Comparison of ENCODE assay signal across 7 mouse cellular contexts in genomic region chr7:27474490-27474954, GRCm38 (mm10). TPM values are rescaled to one million over a fixed set of nuclear protein-coding genes. Genes with fewer than 3 reads are reported as not detected.
DNase-seq lines count a peak whose midpoint lies in the region; ATAC-seq lines count a peak whose summit lies in the region.

No protein-coding gene starts in this region.

- intact Hi-C loops in left cerebral cortex, postnatal 25 days (cut with DNase I), result no loop called here

- peak overlapping the region; percentile 92 for H3K27ac ChIP-seq in intestine, embryonic 15.5 days
- H3K27ac ChIP-seq in midbrain, embryonic 10.5 days (replicated peaks), result peak overlapping the region; percentile 92

- DNase-seq in adrenal gland, adult 18-20 months (ENCODE audit: low spot score in 2 of 2), result peak; percentile 95 to 96
- DNase-seq in embryo, embryonic 11 days, result peak; percentile 99
- peak; percentile 98 for DNase-seq in gastrocnemius, postnatal 25 days
- DNase-seq in left cerebral cortex, postnatal 25 days (ENCODE audit: low spot score in 2 of 2), result peak; percentile 96 to 99
- peak; percentile 97 for DNase-seq in midbrain, embryonic 10.5 days (ENCODE audit: low spot score)
- peak; percentile 90 for DNase-seq in right cerebral cortex, postnatal 4 days

- H3K4me2 ChIP-seq in intestine, embryonic 15.5 days (replicated peaks), result peak overlapping the region; percentile 58

- peak; percentile 92 for ATAC-seq in intestine, embryonic 15.5 days

- H3K4me3 ChIP-seq in intestine, embryonic 15.5 days (replicated peaks), result peak overlapping the region; percentile 77
- peak overlapping the region; percentile 81 for H3K4me3 ChIP-seq in midbrain, embryonic 10.5 days

- peak overlapping the region; percentile 74 for H3K9ac ChIP-seq in intestine, embryonic 15.5 days

- H3K27me3 ChIP-seq in intestine, embryonic 15.5 days (replicated peaks), result no peaks in the 10 kb centered on the region
- no peaks in the 10 kb centered on the region for H3K27me3 ChIP-seq in midbrain, embryonic 10.5 days (ENCODE audit: low read depth, poor library complexity, severe bottlenecking)

- peaks cover 7% of the 10 kb centered on the region for H3K36me3 ChIP-seq in intestine, embryonic 15.5 days
- H3K36me3 ChIP-seq in midbrain, embryonic 10.5 days, result peaks cover 24% of the 10 kb centered on the region

- 1% methylated on average over 23 of the region's 23 CpGs for WGBS in intestine, embryonic 15.5 days
- WGBS in midbrain, embryonic 10.5 days, result under 1% methylated on average over 23 of the region's 23 CpGs

- no peaks in the 10 kb centered on the region for H3K9me3 ChIP-seq in intestine, embryonic 15.5 days
- H3K9me3 ChIP-seq in midbrain, embryonic 10.5 days (replicated peaks), result no peaks in the 10 kb centered on the region

- peaks cover 25% of the 10 kb centered on the region for H3K4me1 ChIP-seq in intestine, embryonic 15.5 days (replicated peaks)
- H3K4me1 ChIP-seq in midbrain, embryonic 10.5 days, result peaks cover 19% of the 10 kb centered on the region

RNA-seq across cellular contexts. Expression of gene Sertad3, which starts 1.0 kb away (rescaled TPM):
- total RNA-seq in adrenal gland, adult 18-20 months (2021), result 10 to 100 TPM; 10.6 to 11.5 TPM
- 1 to 10 TPM; 3.8 to 7.3 TPM for total RNA-seq in gastrocnemius, postnatal 25 days (2021)
- 25.7 and 27.0 TPM in 2 replicates for polyA plus RNA-seq in intestine, embryonic 15.5 days (2015; fragmentation: Nextera tagmentation; extraction: Ambion mirVana)
- total RNA-seq in left cerebral cortex, postnatal 25 days (2021), result 1 to 10 TPM; 2.8 to 4.6 TPM
- 18.9 and 21.9 TPM in 2 replicates for polyA plus RNA-seq in midbrain, embryonic 10.5 days (2016; fragmentation: Nextera tagmentation; extraction: Ambion mirVana)

RNA-seq across cellular contexts. Expression of gene Sertad1, which starts 12.2 kb away (rescaled TPM):
- total RNA-seq in adrenal gland, adult 18-20 months (2021), result 10 to 100 TPM; 17.3 to 23.7 TPM
- total RNA-seq in gastrocnemius, postnatal 25 days (2021), result 1 to 10 TPM; 6.8 to 7.5 TPM
- polyA plus RNA-seq in intestine, embryonic 15.5 days (2015; fragmentation: Nextera tagmentation; extraction: Ambion mirVana), result 36.0 and 39.0 TPM in 2 replicates
- total RNA-seq in left cerebral cortex, postnatal 25 days (2021), result 10 to 100 TPM; 16.1 to 16.8 TPM
- 16.4 and 19.2 TPM in 2 replicates for polyA plus RNA-seq in midbrain, embryonic 10.5 days (2016; fragmentation: Nextera tagmentation; extraction: Ambion mirVana)

RNA-seq across cellular contexts. Expression of gene Prx, which starts 24.6 kb away (rescaled TPM):
- total RNA-seq in adrenal gland, adult 18-20 months (2021), result 1 to 10 TPM; 2.6 to 3.0 TPM
- 10 to 100 TPM; 11.6 to 13.0 TPM for total RNA-seq in gastrocnemius, postnatal 25 days (2021)
- polyA plus RNA-seq in intestine, embryonic 15.5 days (2015; fragmentation: Nextera tagmentation; extraction: Ambion mirVana), result 2.7 and 3.2 TPM in 2 replicates
- under 1 TPM; 0.32 to 0.62 TPM for total RNA-seq in left cerebral cortex, postnatal 25 days (2021)
- 2.3 and 2.5 TPM in 2 replicates for polyA plus RNA-seq in midbrain, embryonic 10.5 days (2016; fragmentation: Nextera tagmentation; extraction: Ambion mirVana)

RNA-seq across cellular contexts. Expression of gene Blvrb, which starts 26.7 kb away (rescaled TPM):
- 10 to 100 TPM; 40.1 to 56.1 TPM for total RNA-seq in adrenal gland, adult 18-20 months (2021)
- total RNA-seq in gastrocnemius, postnatal 25 days (2021), result 10 to 100 TPM; 11.0 to 17.2 TPM
- 60.4 and 77.5 TPM in 2 replicates for polyA plus RNA-seq in intestine, embryonic 15.5 days (2015; fragmentation: Nextera tagmentation; extraction: Ambion mirVana)
- 10 to 100 TPM; 12.0 to 15.9 TPM for total RNA-seq in left cerebral cortex, postnatal 25 days (2021)
- 38.9 and 40.9 TPM in 2 replicates for polyA plus RNA-seq in midbrain, embryonic 10.5 days (2016; fragmentation: Nextera tagmentation; extraction: Ambion mirVana)

RNA-seq across cellular contexts. Expression of gene Sptbn4, which starts 27.0 kb away (rescaled TPM):
- total RNA-seq in adrenal gland, adult 18-20 months (2021), result 1 to 10 TPM; 2.9 to 3.1 TPM
- total RNA-seq in gastrocnemius, postnatal 25 days (2021), result under 1 TPM in 1 of 2 experiments, not detected in 1; 0.05 TPM
- polyA plus RNA-seq in intestine, embryonic 15.5 days (2015; fragmentation: Nextera tagmentation; extraction: Ambion mirVana), result 0.33 and 0.38 TPM in 2 replicates
- 100 to 1,000 TPM; 132 to 139 TPM for total RNA-seq in left cerebral cortex, postnatal 25 days (2021)
- 0.30 and 0.52 TPM in 2 replicates for polyA plus RNA-seq in midbrain, embryonic 10.5 days (2016; fragmentation: Nextera tagmentation; extraction: Ambion mirVana)

Comparison
In these comparisons a context has a peak if more than half of its experiments do, and no peak if none do; other contexts are left out.
1. Peak in every context shown above with its lines: DNase-seq, ATAC-seq, H3K4me3 ChIP-seq and H3K27ac ChIP-seq.